Mouse (Mus musculus): Measurements from ENCODE around the gene Gm13288. TPM values are rescaled to one million over a fixed set of nuclear protein-coding genes. Genes with fewer than 3 reads are reported as not detected.
"Not testable (repeated sequence)": the region's sequence is repeated elsewhere in the genome, so short reads cannot be mapped to it uniquely, and the experiment has no call there.

Gene Gm13288
- polyA plus RNA-seq, 1 experiment from 2014 or later: not detected

GRCm38 (mm10) chr4:88815928-88816327 is 10.6 kb downstream of the Gm13288 start, which contains the start of gene Ifna7:
TSS of gene Ifna7 (plus strand) at chr4:88816228.
- Histone ChIP-seq H3K9me3 (replicated peaks) (no peaks in the 10 kb centered on the region), H3K4me3 (no peak within 1 kb of the TSS), H3K27ac (no peak within 1 kb of the TSS), H3K27me3 (replicated peaks) (peaks cover 4% of the 10 kb centered on the region; the same call in 1 of the 2 replicates), H3K9ac (no peak within 1 kb of the TSS), H3K4me2 (no peak within 1 kb of the TSS), H3K36me3 (no peaks in the 10 kb centered on the region), H3K4me1 (no peaks in the 10 kb centered on the region)
- no peak for ATAC-seq
- WGBS (ENCODE audit: insufficient replicate concordance): 37% methylated on average over 3 of the region's 3 CpGs

GRCm38 (mm10) chr4:88819659-88820058 is 14.3 kb downstream of the Gm13288 start, which contains the start of gene Ifna11:
TSS of gene Ifna11 (plus strand) at chr4:88819959.
- no peaks in the 10 kb centered on the region for H3K36me3 ChIP-seq
- no peak within 1 kb of the TSS for H3K4me3 ChIP-seq
- 45% methylated on average over 1 of the region's 1 CpGs for WGBS (ENCODE audit: insufficient replicate concordance)
- H3K4me2 ChIP-seq: no peak within 1 kb of the TSS
- H3K9ac ChIP-seq: no peak within 1 kb of the TSS
- peaks cover 4% of the 10 kb centered on the region; the same call in 1 of the 2 replicates for H3K27me3 ChIP-seq (replicated peaks)
- H3K4me1 ChIP-seq: no peaks in the 10 kb centered on the region
- H3K27ac ChIP-seq: no peak within 1 kb of the TSS
- ATAC-seq: no peak
- no peaks in the 10 kb centered on the region for H3K9me3 ChIP-seq (replicated peaks)

- Histone ChIP-seq H3K4me1 (no peaks in the 10 kb centered on the region), H3K9me3 (replicated peaks) (no peaks in the 10 kb centered on the region), H3K27me3 (replicated peaks) (0 out of 2 replicates have a peak, but pooled peaks cover 4% of the 10 kb centered on the region), H3K4me3 (no peak overlapping the region), H3K36me3 (no peaks in the 10 kb centered on the region), H3K9ac (no peak overlapping the region), H3K27ac (no peak overlapping the region), H3K4me2 (no peak overlapping the region)
- ATAC-seq: no peak
- WGBS (ENCODE audit: insufficient replicate concordance): 20% methylated on average over 4 of the region's 4 CpGs
Observed at GRCm38 (mm10) chr4:88822995-88823394, 17.7 kb downstream of the Gm13288 start.

GRCm38 (mm10) chr4:88827116-88827515 is 21.8 kb downstream of the Gm13288 start, which contains the start of gene Ifna6:
TSS of gene Ifna6 (plus strand) at chr4:88827416.
- not testable (repeated sequence) for H3K27me3 ChIP-seq (replicated peaks); H3K9me3 ChIP-seq (replicated peaks); H3K4me2 ChIP-seq; H3K27ac ChIP-seq; H3K4me3 ChIP-seq; H3K9ac ChIP-seq; ATAC-seq; H3K4me1 ChIP-seq; H3K36me3 ChIP-seq

- ATAC-seq: no peak
- H3K4me2 ChIP-seq: no peak overlapping the region
- no peaks in the 10 kb centered on the region for H3K36me3 ChIP-seq
- no peaks in the 10 kb centered on the region for H3K27me3 ChIP-seq (replicated peaks)
- no peak overlapping the region for H3K4me3 ChIP-seq
- no peak overlapping the region for H3K27ac ChIP-seq
- no peaks in the 10 kb centered on the region for H3K4me1 ChIP-seq
- WGBS (ENCODE audit: insufficient replicate concordance): 18% methylated on average over 4 of the region's 4 CpGs
- no peaks in the 10 kb centered on the region for H3K9me3 ChIP-seq (replicated peaks)
- no peak overlapping the region for H3K9ac ChIP-seq
Observed at GRCm38 (mm10) chr4:88830523-88830922, 25.2 kb downstream of the Gm13288 start.

GRCm38 (mm10) chr4:88835225-88835624 is 29.9 kb downstream of the Gm13288 start, which contains the start of gene Ifna5:
TSS of gene Ifna5 (plus strand) at chr4:88835525.
- not testable (repeated sequence) for H3K9ac ChIP-seq; H3K4me2 ChIP-seq; H3K4me1 ChIP-seq; ATAC-seq; H3K27me3 ChIP-seq (replicated peaks); H3K36me3 ChIP-seq; H3K9me3 ChIP-seq (replicated peaks); H3K4me3 ChIP-seq; H3K27ac ChIP-seq
- WGBS (ENCODE audit: insufficient replicate concordance): 53% methylated on average over 1 of the region's 1 CpGs

- H3K9ac ChIP-seq: no peak overlapping the region
- H3K36me3 ChIP-seq: no peaks in the 10 kb centered on the region
- 28% methylated on average over 3 of the region's 3 CpGs for WGBS (ENCODE audit: insufficient replicate concordance)
- H3K4me2 ChIP-seq: no peak overlapping the region
- no peaks in the 10 kb centered on the region for H3K4me1 ChIP-seq
- H3K27me3 ChIP-seq (replicated peaks): 0 out of 2 replicates have a peak, but pooled peaks cover 8% of the 10 kb centered on the region
- no peaks in the 10 kb centered on the region for H3K9me3 ChIP-seq (replicated peaks)
- H3K4me3 ChIP-seq: no peak overlapping the region
- ATAC-seq: no peak
- H3K27ac ChIP-seq: no peak overlapping the region
Observed at GRCm38 (mm10) chr4:88838828-88839227, 33.5 kb downstream of the Gm13288 start.

- no peaks in the 10 kb centered on the region for H3K36me3 ChIP-seq
- H3K9me3 ChIP-seq (replicated peaks): no peaks in the 10 kb centered on the region
- no peak overlapping the region for H3K4me2 ChIP-seq
- no peak overlapping the region for H3K9ac ChIP-seq
- no peaks in the 10 kb centered on the region for H3K4me1 ChIP-seq
- H3K27me3 ChIP-seq (replicated peaks): 0 out of 2 replicates have a peak, but pooled peaks cover 8% of the 10 kb centered on the region
- 46% methylated on average over 3 of the region's 3 CpGs for WGBS (ENCODE audit: insufficient replicate concordance)
- ATAC-seq: no peak
- no peak overlapping the region for H3K4me3 ChIP-seq
- no peak overlapping the region for H3K27ac ChIP-seq
Observed at GRCm38 (mm10) chr4:88840058-88840457, 34.7 kb downstream of the Gm13288 start.

- Histone ChIP-seq H3K36me3 (no peaks in the 10 kb centered on the region), H3K27ac (no peak within 1 kb of the TSS), H3K4me3 (no peak within 1 kb of the TSS), H3K4me1 (no peaks in the 10 kb centered on the region), H3K4me2 (no peak within 1 kb of the TSS), H3K27me3 (replicated peaks) (0 out of 2 replicates have a peak, but pooled peaks cover 8% of the 10 kb centered on the region), H3K9ac (no peak within 1 kb of the TSS), H3K9me3 (replicated peaks) (no peaks in the 10 kb centered on the region)
- WGBS (ENCODE audit: insufficient replicate concordance): 35% methylated on average over 2 of the region's 2 CpGs
- ATAC-seq: no peak
Observed at GRCm38 (mm10) chr4:88841438-88841911, 36.1 kb downstream of the Gm13288 start, which contains the start of gene Ifna4. TSS of gene Ifna4 (plus strand) at chr4:88841861.

GRCm38 (mm10) chr4:88845334-88845733 is 40.0 kb downstream of the Gm13288 start:
- Histone ChIP-seq H3K4me2 (no peak overlapping the region), H3K36me3 (no peaks in the 10 kb centered on the region), H3K9ac (no peak overlapping the region), H3K4me3 (no peak overlapping the region), H3K4me1 (no peaks in the 10 kb centered on the region), H3K9me3 (replicated peaks) (no peaks in the 10 kb centered on the region), H3K27ac (no peak overlapping the region), H3K27me3 (replicated peaks) (0 out of 2 replicates have a peak, but pooled peaks cover 8% of the 10 kb centered on the region)
- WGBS (ENCODE audit: insufficient replicate concordance): 21% methylated on average over 2 of the region's 2 CpGs
- no peak for ATAC-seq

GRCm38 (mm10) chr4:88849698-88850097 is 44.4 kb downstream of the Gm13288 start, which contains the start of gene Ifna1:
TSS of gene Ifna1 (plus strand) at chr4:88850087.
- WGBS (ENCODE audit: insufficient replicate concordance): 25% methylated on average over 1 of the region's 1 CpGs
- ATAC-seq: no peak

GRCm38 (mm10) chr4:88851026-88851763 is 45.9 kb downstream of the Gm13288 start:
- H3K27me3 ChIP-seq (replicated peaks): peaks cover 4% of the 10 kb centered on the region; the same call in 1 of the 2 replicates
- no peak overlapping the region for H3K4me3 ChIP-seq
- H3K9me3 ChIP-seq (replicated peaks): no peaks in the 10 kb centered on the region
- no peak overlapping the region for H3K27ac ChIP-seq
- H3K36me3 ChIP-seq: no peaks in the 10 kb centered on the region
- no peak overlapping the region for H3K4me2 ChIP-seq
- no peak overlapping the region for H3K9ac ChIP-seq
- no peaks in the 10 kb centered on the region for H3K4me1 ChIP-seq
- 56% methylated on average over 4 of the region's 4 CpGs for WGBS (ENCODE audit: insufficient replicate concordance)
- ATAC-seq: no peak

More at GRCm38 (mm10) chr4:88849698-88850097, 44.4 kb downstream of the Gm13288 start, which contains the start of gene Ifna1:
- H3K27ac ChIP-seq: no peak within 1 kb of the TSS
- H3K27me3 ChIP-seq (replicated peaks): peaks cover 4% of the 10 kb centered on the region; the same call in 1 of the 2 replicates
- no peak within 1 kb of the TSS for H3K4me2 ChIP-seq
- no peaks in the 10 kb centered on the region for H3K36me3 ChIP-seq
- H3K9ac ChIP-seq: no peak within 1 kb of the TSS
- H3K4me1 ChIP-seq: no peaks in the 10 kb centered on the region
- no peak within 1 kb of the TSS for H3K4me3 ChIP-seq
- no peaks in the 10 kb centered on the region for H3K9me3 ChIP-seq (replicated peaks)

Measured in liver, embryonic 12.5 days (tissue).